Mouse (Mus musculus) cortical plate, adult 2 months (tissue): Measurements from ENCODE around the gene Irak2.

Experiments used
- CTCF ChIP-seq: fragments of 200-500 bp; IDR thresholded peaks from 2 replicates; pipeline ENCODE4 v1.5.1; 2011; ENCODE audit warnings: mild to moderate bottlenecking, control low read depth, low read length; ENCODE audit not compliant: insufficient read depth; ENCODE audit errors: extremely low read depth
- POLR2A ChIP-seq: fragments of 200-500 bp; IDR thresholded peaks from 2 replicates; pipeline ENCODE4 v1.6.1; 2011; ENCODE audit warnings: mild to moderate bottlenecking, low read length, control low read depth; ENCODE audit not compliant: insufficient read depth; ENCODE audit errors: extremely low read depth

DNA sequence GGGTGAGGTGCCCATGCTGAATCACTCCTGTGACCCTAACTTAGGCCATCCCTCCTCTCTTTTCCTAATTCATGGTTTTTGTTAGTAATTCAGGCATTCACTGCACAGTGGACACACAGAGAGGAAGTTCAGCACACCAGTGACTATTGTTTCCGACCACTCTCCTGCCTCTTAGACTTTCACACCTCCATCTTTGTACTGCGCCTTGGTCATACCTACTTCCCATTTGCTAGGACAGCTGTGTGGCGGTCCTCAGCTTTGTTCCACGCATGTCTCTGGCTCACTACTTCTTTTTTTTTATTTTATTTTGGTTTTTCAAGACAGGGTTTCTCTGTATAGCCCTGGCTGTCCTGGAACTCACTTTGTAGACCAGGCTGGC is 52.8 kb downstream of the Irak2 start:
- TF ChIP-seq CTCF (no peak), POLR2A (no peak)
